Mouse (Mus musculus): ENCODE data around the gene Gpr39. TPM values are rescaled to one million over a fixed set of nuclear protein-coding genes. Genes with fewer than 3 reads are reported as not detected.

Gpr39 gene
- polyA plus RNA-seq, 1 experiment from 2014 or later = 3.9 TPM

- Histone ChIP-seq H3K4me3 (no peak overlapping the region), H3K9ac (no peak overlapping the region), H3K9me3 (no peaks in the 10 kb centered on the region), H3K36me3 (no peaks in the 10 kb centered on the region), H3K27ac (no peak overlapping the region), H3K27me3 (no peaks in the 10 kb centered on the region), H3K4me2 (no peak overlapping the region), H3K4me1 (no peaks in the 10 kb centered on the region)
- ATAC-seq (ENCODE audit: borderline replicate concordance, extremely low read depth, low FRiP score, low TSS enrichment) = no peak
- WGBS = 67% methylated on average over 7 of the region's 7 CpGs
These were observed 25.0 kb downstream of the Gpr39 start for GRCm38 (mm10) chr1:125701773-125702172.

GRCm38 (mm10) chr1:125702326-125702725 is 25.5 kb downstream of the Gpr39 start:
- ATAC-seq (ENCODE audit: borderline replicate concordance, extremely low read depth, low FRiP score, low TSS enrichment) = no peak
- H3K27me3 ChIP-seq = no peaks in the 10 kb centered on the region
- no peaks in the 10 kb centered on the region for H3K9me3 ChIP-seq
- WGBS = 58% methylated on average over 8 of the region's 8 CpGs
- no peak overlapping the region for H3K9ac ChIP-seq
- H3K27ac ChIP-seq = no peak overlapping the region
- no peak overlapping the region for H3K4me3 ChIP-seq
- H3K36me3 ChIP-seq = no peaks in the 10 kb centered on the region
- no peak overlapping the region for H3K4me2 ChIP-seq
- H3K4me1 ChIP-seq = no peaks in the 10 kb centered on the region

- no peak for ATAC-seq (ENCODE audit: borderline replicate concordance, extremely low read depth, low FRiP score, low TSS enrichment)
- H3K9me3 ChIP-seq = no peaks in the 10 kb centered on the region
- H3K27ac ChIP-seq = no peak overlapping the region
- no peaks in the 10 kb centered on the region for H3K4me1 ChIP-seq
- no peak overlapping the region for H3K4me2 ChIP-seq
- H3K9ac ChIP-seq = no peak overlapping the region
- no peak overlapping the region for H3K4me3 ChIP-seq
- H3K36me3 ChIP-seq = no peaks in the 10 kb centered on the region
- no peaks in the 10 kb centered on the region for H3K27me3 ChIP-seq
- WGBS = 65% methylated on average over 3 of the region's 3 CpGs
These were observed 28.6 kb downstream of the Gpr39 start for GRCm38 (mm10) chr1:125705412-125705811.

GRCm38 (mm10) chr1:125715286-125715685 is 38.5 kb downstream of the Gpr39 start:
- H3K27me3 ChIP-seq = no peaks in the 10 kb centered on the region
- no peaks in the 10 kb centered on the region for H3K36me3 ChIP-seq
- no peak overlapping the region for H3K27ac ChIP-seq
- H3K9me3 ChIP-seq = no peaks in the 10 kb centered on the region
- H3K4me2 ChIP-seq = no peak overlapping the region
- H3K4me1 ChIP-seq = no peaks in the 10 kb centered on the region
- no peak overlapping the region for H3K4me3 ChIP-seq
- H3K9ac ChIP-seq = no peak overlapping the region
- ATAC-seq (ENCODE audit: borderline replicate concordance, extremely low read depth, low FRiP score, low TSS enrichment) = no peak
- 75% methylated on average over 3 of the region's 3 CpGs for WGBS

- no peak overlapping the region for H3K9ac ChIP-seq
- H3K36me3 ChIP-seq = no peaks in the 10 kb centered on the region
- H3K27ac ChIP-seq = no peak overlapping the region
- no peaks in the 10 kb centered on the region for H3K4me1 ChIP-seq
- no peaks in the 10 kb centered on the region for H3K9me3 ChIP-seq
- WGBS = 63% methylated on average over 6 of the region's 6 CpGs
- H3K27me3 ChIP-seq = no peaks in the 10 kb centered on the region
- H3K4me2 ChIP-seq = no peak overlapping the region
- H3K4me3 ChIP-seq = no peak overlapping the region
- ATAC-seq (ENCODE audit: borderline replicate concordance, extremely low read depth, low FRiP score, low TSS enrichment) = no peak
These were observed 39.4 kb downstream of the Gpr39 start for GRCm38 (mm10) chr1:125716241-125716640.

- no peak overlapping the region for H3K9ac ChIP-seq
- no peaks in the 10 kb centered on the region for H3K27me3 ChIP-seq
- no peak for ATAC-seq (ENCODE audit: borderline replicate concordance, extremely low read depth, low FRiP score, low TSS enrichment)
- no peaks in the 10 kb centered on the region for H3K4me1 ChIP-seq
- no peak overlapping the region for H3K4me3 ChIP-seq
- no peaks in the 10 kb centered on the region for H3K9me3 ChIP-seq
- no peak overlapping the region for H3K4me2 ChIP-seq
- WGBS = 81% methylated on average over 5 of the region's 5 CpGs
- no peak overlapping the region for H3K27ac ChIP-seq
- H3K36me3 ChIP-seq = no peaks in the 10 kb centered on the region
These were observed 41.1 kb downstream of the Gpr39 start for GRCm38 (mm10) chr1:125717906-125718305.

GRCm38 (mm10) chr1:125719127-125719526 is 42.3 kb downstream of the Gpr39 start:
- H3K4me1 ChIP-seq = no peaks in the 10 kb centered on the region
- no peaks in the 10 kb centered on the region for H3K36me3 ChIP-seq
- no peak overlapping the region for H3K27ac ChIP-seq
- no peaks in the 10 kb centered on the region for H3K27me3 ChIP-seq
- WGBS = 35% methylated on average over 6 of the region's 6 CpGs
- H3K4me3 ChIP-seq = no peak overlapping the region
- no peaks in the 10 kb centered on the region for H3K9me3 ChIP-seq
- ATAC-seq (ENCODE audit: borderline replicate concordance, extremely low read depth, low FRiP score, low TSS enrichment) = no peak
- no peak overlapping the region for H3K4me2 ChIP-seq
- no peak overlapping the region for H3K9ac ChIP-seq

- 88% methylated on average over 12 of the region's 12 CpGs for WGBS
- Histone ChIP-seq H3K27ac (no peak overlapping the region), H3K4me2 (no peak overlapping the region), H3K27me3 (no peaks in the 10 kb centered on the region), H3K9ac (no peak overlapping the region), H3K4me1 (no peaks in the 10 kb centered on the region), H3K36me3 (no peaks in the 10 kb centered on the region), H3K9me3 (no peaks in the 10 kb centered on the region), H3K4me3 (no peak overlapping the region)
- ATAC-seq (ENCODE audit: borderline replicate concordance, extremely low read depth, low FRiP score, low TSS enrichment) = no peak
These were observed 44.4 kb downstream of the Gpr39 start for GRCm38 (mm10) chr1:125721104-125721758.

GRCm38 (mm10) chr1:125724304-125724703 is 47.5 kb downstream of the Gpr39 start:
- Histone ChIP-seq H3K9me3 (no peaks in the 10 kb centered on the region), H3K9ac (no peak overlapping the region), H3K36me3 (no peaks in the 10 kb centered on the region), H3K4me1 (no peaks in the 10 kb centered on the region), H3K4me2 (no peak overlapping the region), H3K27ac (no peak overlapping the region), H3K27me3 (no peaks in the 10 kb centered on the region), H3K4me3 (no peak overlapping the region)
- ATAC-seq (ENCODE audit: borderline replicate concordance, extremely low read depth, low FRiP score, low TSS enrichment) = no peak
- WGBS = 78% methylated on average over 5 of the region's 5 CpGs

- 52% methylated on average over 6 of the region's 6 CpGs for WGBS
- Histone ChIP-seq H3K27me3 (no peaks in the 10 kb centered on the region), H3K4me2 (no peak overlapping the region), H3K4me3 (no peak overlapping the region), H3K9me3 (no peaks in the 10 kb centered on the region), H3K9ac (no peak overlapping the region), H3K27ac (no peak overlapping the region), H3K4me1 (no peaks in the 10 kb centered on the region), H3K36me3 (no peaks in the 10 kb centered on the region)
- ATAC-seq (ENCODE audit: borderline replicate concordance, extremely low read depth, low FRiP score, low TSS enrichment) = no peak
These were observed 52.3 kb downstream of the Gpr39 start for GRCm38 (mm10) chr1:125729025-125729565.

GRCm38 (mm10) chr1:125729731-125730536 is 53.1 kb downstream of the Gpr39 start:
- Histone ChIP-seq H3K4me2 (no peak overlapping the region), H3K36me3 (no peaks in the 10 kb centered on the region), H3K9me3 (no peaks in the 10 kb centered on the region), H3K4me3 (no peak overlapping the region), H3K4me1 (no peaks in the 10 kb centered on the region), H3K27me3 (no peaks in the 10 kb centered on the region), H3K27ac (no peak overlapping the region), H3K9ac (no peak overlapping the region)
- 65% methylated on average over 13 of the region's 13 CpGs for WGBS
- ATAC-seq (ENCODE audit: borderline replicate concordance, extremely low read depth, low FRiP score, low TSS enrichment) = no peak

- Histone ChIP-seq H3K36me3 (no peaks in the 10 kb centered on the region), H3K9ac (no peak overlapping the region), H3K27me3 (no peaks in the 10 kb centered on the region), H3K9me3 (no peaks in the 10 kb centered on the region), H3K4me3 (no peak overlapping the region), H3K4me2 (no peak overlapping the region), H3K4me1 (no peaks in the 10 kb centered on the region), H3K27ac (no peak overlapping the region)
- no peak for ATAC-seq (ENCODE audit: borderline replicate concordance, extremely low read depth, low FRiP score, low TSS enrichment)
- WGBS = 72% methylated on average over 6 of the region's 6 CpGs
These were observed 53.7 kb downstream of the Gpr39 start for GRCm38 (mm10) chr1:125730537-125730880.

All from lung, embryonic 15.5 days (tissue).